Mouse (Mus musculus): ENCODE data around the gene Aspg.

DNA sequence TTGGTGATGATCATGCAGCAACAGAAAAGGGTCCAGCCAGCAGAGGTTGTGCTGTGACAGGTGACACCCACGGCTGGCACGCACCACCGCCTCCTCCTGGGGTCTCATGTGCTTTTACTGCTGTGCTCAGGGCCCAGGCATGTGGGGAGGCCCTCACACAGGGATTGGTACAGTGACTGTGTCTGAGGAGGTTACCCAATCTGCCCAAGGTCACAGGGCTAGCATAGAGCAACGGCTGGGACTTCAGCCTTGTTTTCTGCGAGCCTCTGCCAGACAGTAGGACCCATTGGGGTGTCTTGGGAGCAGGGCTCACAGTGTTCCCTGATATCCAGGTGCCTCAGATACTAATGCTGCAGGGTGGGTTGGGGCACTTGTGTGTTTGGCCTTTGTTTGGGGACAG is 4.8 kb downstream of the Aspg start:
- TF ChIP-seq EP300 (IDR thresholded peaks at IDR 0.05; ENCODE audit: low read depth) (no peak), CTCF (IDR thresholded peaks at IDR 0.05; ENCODE audit: low read depth) (no peak)
